Mouse (Mus musculus): ENCODE measurements around the gene Dtx3l. TPM values are rescaled to one million over a fixed set of nuclear protein-coding genes. Genes with fewer than 3 reads are reported as not detected.
"Not testable (repeated sequence)": the region's sequence is repeated elsewhere in the genome, so short reads cannot be mapped to it uniquely, and the experiment has no call there.

The Dtx3l gene
- polyA plus RNA-seq, 1 experiment: 0.03 TPM

GRCm38 (mm10) chr16:35903014-35903640 is 35.8 kb downstream of the Dtx3l start:
- peaks cover 2% of the 10 kb centered on the region; the same call in 1 of the 2 replicates for H3K9me3 ChIP-seq (ENCODE audit: control insufficient read depth, low read length)
- no peak overlapping the region for H3K4me3 ChIP-seq (replicated peaks)
- TF ChIP-seq GATA1 (IDR thresholded peaks at IDR 0.05; ENCODE audit: low read length) (no peak), TAL1 (IDR thresholded peaks at IDR 0.05; ENCODE audit: low read length) (no peak)
- no peaks in the 10 kb centered on the region for H3K27me3 ChIP-seq (ENCODE audit: control insufficient read depth)
- H3K4me1 ChIP-seq (ENCODE audit: control insufficient read depth): peaks cover 27% of the 10 kb centered on the region
- H3K36me3 ChIP-seq (ENCODE audit: control insufficient read depth): no peaks in the 10 kb centered on the region

DNA sequence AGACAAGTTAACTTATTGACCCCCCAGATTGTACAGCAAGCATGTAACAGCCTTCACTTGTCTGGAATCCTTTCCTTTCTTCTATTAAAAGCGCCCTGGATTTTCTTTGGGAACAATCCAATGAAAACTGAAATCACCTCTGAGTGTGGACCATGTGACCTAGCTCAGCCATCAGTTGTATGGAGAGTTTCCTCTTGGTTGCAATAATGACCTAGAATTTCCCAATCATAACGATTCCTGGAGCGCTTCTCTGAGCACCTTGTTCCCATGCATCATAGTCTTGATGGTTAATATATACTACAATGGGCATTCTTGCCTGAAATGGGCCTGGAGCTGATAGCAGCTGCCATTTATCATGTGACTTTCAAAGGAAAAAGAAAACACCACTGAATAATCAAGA is 38.4 kb downstream of the Dtx3l start:
- H3K4me1 ChIP-seq (ENCODE audit: control insufficient read depth): peaks cover 12% of the 10 kb centered on the region
- H3K27me3 ChIP-seq (ENCODE audit: control insufficient read depth): no peaks in the 10 kb centered on the region
- TF ChIP-seq GATA1 (IDR thresholded peaks at IDR 0.05; ENCODE audit: low read length) (no peak), TAL1 (IDR thresholded peaks at IDR 0.05; ENCODE audit: low read length) (no peak)
- H3K36me3 ChIP-seq (ENCODE audit: control insufficient read depth): no peaks in the 10 kb centered on the region
- no peak overlapping the region for H3K4me3 ChIP-seq (replicated peaks)
- peaks cover 2% of the 10 kb centered on the region; the same call in 1 of the 2 replicates for H3K9me3 ChIP-seq (ENCODE audit: control insufficient read depth, low read length)

DNA sequence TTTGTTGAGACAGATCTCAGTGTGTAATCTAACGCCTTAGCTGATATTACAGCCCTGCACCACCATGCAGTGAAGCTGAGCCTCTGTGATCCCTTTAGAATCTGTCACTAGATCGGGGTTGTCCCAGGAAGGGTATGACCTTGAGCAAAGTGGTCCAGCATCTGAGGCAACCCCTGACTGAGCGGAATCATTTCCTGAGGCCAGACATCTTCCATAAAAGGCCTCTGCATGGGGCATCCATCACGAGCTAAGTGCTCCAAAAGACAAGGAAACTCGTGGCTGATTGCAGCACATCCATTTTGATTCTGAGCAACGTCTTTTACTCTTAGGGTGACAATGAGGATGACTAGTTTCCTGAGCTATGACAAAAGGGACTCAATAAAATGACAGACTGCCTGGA is 44.0 kb downstream of the Dtx3l start:
- no peak overlapping the region for H3K4me3 ChIP-seq (replicated peaks)

GRCm38 (mm10) chr16:35891603-35892002 is 47.3 kb downstream of the Dtx3l start:
- not testable (repeated sequence) for H3K9me3 ChIP-seq (ENCODE audit: control insufficient read depth, low read length); H3K36me3 ChIP-seq (ENCODE audit: control insufficient read depth); H3K4me1 ChIP-seq (ENCODE audit: control insufficient read depth); H3K27me3 ChIP-seq (ENCODE audit: control insufficient read depth); H3K4me3 ChIP-seq (replicated peaks)

More for the DNA sequence above, 44.0 kb downstream of the Dtx3l start:
- Histone ChIP-seq H3K27me3 (ENCODE audit: control insufficient read depth) (no peaks in the 10 kb centered on the region), H3K36me3 (ENCODE audit: control insufficient read depth) (no peaks in the 10 kb centered on the region), H3K4me1 (ENCODE audit: control insufficient read depth) (no peaks in the 10 kb centered on the region), H3K9me3 (ENCODE audit: control insufficient read depth, low read length) (no peaks in the 10 kb centered on the region)
- TF ChIP-seq TAL1 (IDR thresholded peaks at IDR 0.05; ENCODE audit: low read length): no peak
- no peak for TF ChIP-seq GATA1 (IDR thresholded peaks at IDR 0.05; ENCODE audit: low read length)

- Histone ChIP-seq H3K9me3 (ENCODE audit: control insufficient read depth, low read length) (no peaks in the 10 kb centered on the region), H3K4me1 (ENCODE audit: control insufficient read depth) (no peaks in the 10 kb centered on the region), H3K36me3 (ENCODE audit: control insufficient read depth) (no peaks in the 10 kb centered on the region), H3K4me3 (replicated peaks) (no peak overlapping the region), H3K27me3 (ENCODE audit: control insufficient read depth) (no peaks in the 10 kb centered on the region)
- TF ChIP-seq TAL1 (IDR thresholded peaks at IDR 0.05; ENCODE audit: low read length): no peak
- TF ChIP-seq GATA1 (IDR thresholded peaks at IDR 0.05; ENCODE audit: low read length): no peak
Measured at GRCm38 (mm10) chr16:35890645-35891044, 48.3 kb downstream of the Dtx3l start.

DNA sequence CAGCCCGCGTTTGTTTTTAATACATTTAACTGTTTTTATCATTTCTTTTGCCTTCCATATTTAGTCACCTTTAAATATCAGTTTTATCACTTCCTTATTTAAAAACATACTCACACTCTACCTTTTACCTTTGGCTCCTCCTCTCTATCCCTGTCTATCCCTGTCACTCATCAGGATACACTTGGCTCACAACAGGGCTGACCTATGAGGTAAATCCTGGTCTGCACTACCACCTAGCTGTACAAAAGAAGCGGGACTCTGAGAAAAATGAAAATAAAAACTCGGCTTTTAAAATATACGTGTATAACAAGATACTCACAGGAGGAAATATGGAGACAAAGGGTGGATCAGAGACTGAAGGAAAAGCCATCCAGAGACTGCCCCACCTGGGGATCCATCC is 50.0 kb downstream of the Dtx3l start:
- Histone ChIP-seq H3K4me3 (replicated peaks) (no peak overlapping the region), H3K4me1 (ENCODE audit: control insufficient read depth) (no peaks in the 10 kb centered on the region), H3K9me3 (ENCODE audit: control insufficient read depth, low read length) (no peaks in the 10 kb centered on the region), H3K36me3 (ENCODE audit: control insufficient read depth) (no peaks in the 10 kb centered on the region), H3K27me3 (ENCODE audit: control insufficient read depth) (no peaks in the 10 kb centered on the region)
- no peak for TF ChIP-seq TAL1 (IDR thresholded peaks at IDR 0.05; ENCODE audit: low read length)
- TF ChIP-seq GATA1 (IDR thresholded peaks at IDR 0.05; ENCODE audit: low read length): no peak

- TF ChIP-seq TAL1 (IDR thresholded peaks at IDR 0.05; ENCODE audit: low read length) (no peak), GATA1 (IDR thresholded peaks at IDR 0.05; ENCODE audit: low read length) (no peak)
- Histone ChIP-seq H3K27me3 (ENCODE audit: control insufficient read depth) (no peaks in the 10 kb centered on the region), H3K4me1 (ENCODE audit: control insufficient read depth) (no peaks in the 10 kb centered on the region), H3K9me3 (ENCODE audit: control insufficient read depth, low read length) (no peaks in the 10 kb centered on the region), H3K36me3 (ENCODE audit: control insufficient read depth) (no peaks in the 10 kb centered on the region), H3K4me3 (replicated peaks) (no peak overlapping the region)
Measured at GRCm38 (mm10) chr16:35888174-35888573, 50.8 kb downstream of the Dtx3l start.

Other genes with a start within 250 kb of the Dtx3l start
- gene Dirc2, start 169.8 kb downstream of the Dtx3l start, polyA plus RNA-seq (2012): 0.34 and 0.97 TPM in 2 replicates
- 6.2 and 6.4 TPM in 2 replicates for gene Hspbap1, start 168.8 kb downstream of the Dtx3l start, polyA plus RNA-seq (2012)
- gene Parp14, start 67.6 kb downstream of the Dtx3l start, polyA plus RNA-seq (2012): 0.18 TPM in 1 of 2 replicates, not detected in the other
- gene Parp9, start 681 bp downstream of the Dtx3l start, polyA plus RNA-seq (2012): 0.03 and 0.05 TPM in 2 replicates
- gene Kpna1, start 39.6 kb upstream of the Dtx3l start, polyA plus RNA-seq (2012): 2.7 and 5.2 TPM in 2 replicates
- 0.02 and 0.03 TPM in 2 replicates for gene Wdr5b, start 102.0 kb upstream of the Dtx3l start, polyA plus RNA-seq (2012)
- 5.7 and 7.9 TPM in 2 replicates for gene Fam162a, start 132.4 kb upstream of the Dtx3l start, polyA plus RNA-seq (2012)
- gene Ccdc58, start 132.5 kb upstream of the Dtx3l start, polyA plus RNA-seq (2012): 0.13 and 0.17 TPM in 2 replicates
- gene Csta1, start 192.1 kb upstream of the Dtx3l start, polyA plus RNA-seq (2012): not detected in 2 replicates
- not detected in 2 replicates for gene Stfa2l1, start 217.7 kb upstream of the Dtx3l start, polyA plus RNA-seq (2012)
- 0.16 TPM in 1 of 2 replicates, not detected in the other for gene Gm5483, start 245.1 kb upstream of the Dtx3l start, polyA plus RNA-seq (2012)